Mouse (Mus musculus): Measurements from ENCODE around the gene AI661453. TPM values are rescaled to one million over a fixed set of nuclear protein-coding genes. Genes with fewer than 3 reads are reported as not detected.
A peak's percentile ranks its signal among the peaks of the same experiment; 100 is the strongest.
"Not testable (repeated sequence)": the region's sequence is repeated elsewhere in the genome, so short reads cannot be mapped to it uniquely, and the experiment has no call there.

AI661453 gene
- polyA plus RNA-seq, 1 experiment from 2014 or later: 0.27 TPM

DNA sequence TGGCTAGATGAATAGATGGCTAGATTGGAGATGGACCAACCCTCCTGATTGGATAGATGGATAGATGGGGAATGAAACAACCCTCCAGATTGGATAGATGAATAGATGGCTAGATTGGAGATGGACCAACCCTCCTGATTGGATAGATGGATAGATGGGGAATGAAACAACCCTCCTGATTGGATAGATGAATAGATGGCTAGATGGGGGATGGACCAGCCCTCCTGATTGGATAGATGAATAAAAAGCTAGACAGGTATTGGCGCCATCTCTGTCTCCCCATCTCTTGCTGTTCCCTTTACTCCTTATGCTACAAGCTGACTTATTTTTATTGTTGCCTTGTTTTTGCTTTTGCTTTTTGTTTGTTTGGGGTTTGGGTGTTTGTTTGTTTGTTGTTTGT is 13.8 kb upstream of the AI661453 start:
- H3K9me3 ChIP-seq; H3K27ac ChIP-seq (replicated peaks); H3K27me3 ChIP-seq (replicated peaks; ENCODE audit: low read depth, poor library complexity, severe bottlenecking); H3K4me1 ChIP-seq; H3K36me3 ChIP-seq (replicated peaks); DNase-seq (ENCODE audit: low spot score); H3K4me3 ChIP-seq: not testable (repeated sequence)
- WGBS: 90% methylated on average over 1 of the region's 1 CpGs

DNA sequence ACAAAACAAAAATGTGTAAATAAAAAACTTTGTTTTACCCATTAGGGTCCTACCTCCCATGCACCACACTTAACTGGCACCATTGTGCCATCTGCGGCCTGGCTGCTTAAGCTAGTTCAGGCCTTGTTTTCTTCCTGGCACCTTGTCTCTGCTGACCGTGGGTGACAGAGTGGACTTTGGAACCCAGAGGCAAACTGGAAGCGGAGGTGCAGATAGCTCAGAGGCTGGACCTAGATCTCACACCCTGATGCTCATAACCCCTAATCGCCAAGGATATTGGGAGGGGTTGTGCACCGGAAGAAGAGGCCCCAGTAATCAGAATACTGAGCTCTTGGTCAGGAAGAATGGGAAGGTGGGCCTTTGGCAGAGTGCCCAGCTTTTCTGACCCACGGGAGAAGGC is 12.2 kb upstream of the AI661453 start:
- H3K36me3 ChIP-seq (replicated peaks): no peaks in the 10 kb centered on the region
- WGBS: 85% methylated on average over 6 of the region's 6 CpGs
- peaks cover 16% of the 10 kb centered on the region for H3K4me1 ChIP-seq
- no peak for DNase-seq (ENCODE audit: low spot score)
- H3K9me3 ChIP-seq: no peaks in the 10 kb centered on the region
- no peak overlapping the region for H3K27ac ChIP-seq (replicated peaks)
- H3K4me3 ChIP-seq: no peak overlapping the region
- H3K27me3 ChIP-seq (replicated peaks; ENCODE audit: low read depth, poor library complexity, severe bottlenecking): no peaks in the 10 kb centered on the region; the same call in 1 of the 2 replicates

DNA sequence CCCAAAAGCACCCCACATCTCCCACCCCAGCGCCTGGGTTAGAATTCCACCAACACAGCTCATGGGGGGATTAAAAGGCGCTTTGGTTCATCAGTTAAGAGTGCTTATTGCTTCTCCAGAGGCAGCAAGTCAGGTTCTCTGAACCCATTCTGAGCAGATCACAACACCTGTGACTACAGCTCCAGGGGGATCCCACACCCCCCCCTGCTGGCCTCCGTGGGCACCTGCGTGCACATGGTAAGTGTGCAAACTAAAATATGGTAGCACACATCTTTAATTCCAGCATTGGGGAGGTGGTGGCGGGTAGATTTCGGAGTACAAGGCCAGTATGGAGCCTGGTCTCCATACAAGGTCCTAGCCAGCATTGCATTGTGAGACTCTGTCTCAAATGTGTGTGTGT is 9.1 kb upstream of the AI661453 start:
- peaks cover 12% of the 10 kb centered on the region; the same call in 1 of the 2 replicates for H3K27me3 ChIP-seq (replicated peaks; ENCODE audit: low read depth, poor library complexity, severe bottlenecking)
- H3K36me3 ChIP-seq (replicated peaks): no peaks in the 10 kb centered on the region
- H3K4me3 ChIP-seq: no peak overlapping the region
- peaks cover 18% of the 10 kb centered on the region for H3K4me1 ChIP-seq
- 66% methylated on average over 6 of the region's 6 CpGs for WGBS
- no peak overlapping the region for H3K27ac ChIP-seq (replicated peaks)
- DNase-seq (ENCODE audit: low spot score): no peak
- H3K9me3 ChIP-seq: no peaks in the 10 kb centered on the region

DNA sequence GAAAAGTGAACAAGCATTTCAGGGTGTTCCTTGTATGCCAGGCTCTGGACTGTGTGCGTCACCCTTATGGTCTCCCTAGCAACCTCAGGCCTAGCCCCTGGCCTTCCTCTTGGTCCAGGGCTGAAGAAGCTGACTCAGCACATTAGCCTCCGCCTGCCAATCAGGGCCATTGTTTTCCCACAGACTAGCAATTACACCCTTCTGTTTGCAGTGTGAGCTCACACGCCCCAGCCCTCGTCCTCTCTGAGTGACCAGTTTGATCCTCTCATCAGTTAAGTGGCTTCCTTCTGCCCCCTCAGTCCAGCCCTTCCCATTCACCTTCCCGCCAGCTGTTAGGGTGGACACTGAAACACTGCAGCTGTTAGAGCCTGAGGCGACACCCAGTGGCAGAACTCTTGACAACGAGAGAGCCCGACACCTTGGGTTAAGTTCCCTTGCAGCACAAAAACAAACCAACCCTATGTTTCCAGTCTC is 7.5 kb upstream of the AI661453 start:
- 9% methylated on average over 8 of the region's 8 CpGs for WGBS
- Histone ChIP-seq H3K4me1 (peaks cover 18% of the 10 kb centered on the region), H3K4me3 (0 out of 2 replicates have a peak overlapping the region, but pooled peaks have one; percentile 16), H3K9me3 (no peaks in the 10 kb centered on the region), H3K27ac (replicated peaks) (peak overlapping the region; percentile 19; the same call in 1 of the 2 replicates), H3K27me3 (replicated peaks; ENCODE audit: low read depth, poor library complexity, severe bottlenecking) (peaks cover 12% of the 10 kb centered on the region; the same call in 1 of the 2 replicates), H3K36me3 (replicated peaks) (no peaks in the 10 kb centered on the region)
- DNase-seq (ENCODE audit: low spot score): peak; percentile 74

DNA sequence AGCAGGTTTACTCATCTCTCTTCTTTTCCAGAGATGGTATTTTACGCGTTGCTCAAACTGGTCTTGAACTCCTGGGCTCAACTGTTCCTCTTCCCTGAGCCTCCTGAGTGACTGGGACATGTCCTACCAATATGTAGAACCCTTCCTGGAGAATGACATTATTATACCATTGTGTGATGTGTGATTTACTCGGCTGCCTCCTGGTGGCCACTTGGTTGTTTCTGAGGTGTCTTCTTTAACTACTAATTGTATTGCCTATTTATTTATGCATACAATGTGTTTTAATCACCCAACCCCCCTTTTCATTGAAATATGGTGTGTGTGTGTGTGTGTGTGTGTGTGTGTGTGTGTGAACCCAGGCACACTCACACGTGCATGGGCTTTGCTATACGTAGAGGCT is 5.6 kb upstream of the AI661453 start:
- WGBS: 64% methylated on average over 5 of the region's 5 CpGs
- Histone ChIP-seq H3K27me3 (replicated peaks; ENCODE audit: low read depth, poor library complexity, severe bottlenecking) (peaks cover 21% of the 10 kb centered on the region), H3K4me1 (peaks cover 18% of the 10 kb centered on the region), H3K36me3 (replicated peaks) (no peaks in the 10 kb centered on the region), H3K4me3 (no peak overlapping the region), H3K9me3 (no peaks in the 10 kb centered on the region), H3K27ac (replicated peaks) (no peak overlapping the region)
- no peak for DNase-seq (ENCODE audit: low spot score)

DNA sequence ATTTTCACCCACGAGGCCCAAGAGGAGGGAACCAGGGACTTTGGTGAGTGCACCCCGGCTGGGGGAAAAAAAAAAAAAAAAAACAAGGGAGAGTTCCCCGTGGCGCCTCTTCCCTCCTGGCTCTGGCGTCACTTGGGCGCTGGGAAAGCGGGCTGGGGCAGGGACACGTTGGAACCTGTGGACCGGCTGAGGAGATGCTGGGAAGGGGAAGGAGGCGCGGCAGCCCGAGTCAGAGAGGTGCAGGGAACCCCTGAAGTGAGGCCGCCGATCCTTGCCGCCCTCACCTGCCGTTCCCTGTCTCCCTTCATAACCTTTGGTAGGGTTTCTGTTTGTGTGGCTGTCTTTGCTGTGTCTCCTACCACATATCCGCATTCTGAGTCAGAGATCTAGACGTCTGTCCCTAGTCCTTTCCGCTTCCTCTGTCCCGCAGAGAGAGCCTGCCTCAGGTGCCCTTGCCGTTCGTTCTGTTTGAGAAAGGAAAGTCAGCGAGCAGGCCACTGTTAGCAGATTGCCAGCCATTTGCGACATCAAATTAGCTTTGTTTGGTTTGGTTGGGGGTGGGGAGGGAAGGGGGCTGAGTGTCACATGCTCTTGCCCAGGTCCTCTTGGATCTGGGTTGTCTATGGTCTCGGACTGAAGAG is 612 bp downstream of the AI661453 start, which contains the start of gene 1700001C19Rik:
TSS of gene 1700001C19Rik (minus strand) at position 470 of the 641 bp plus-strand sequence.
- Histone ChIP-seq H3K4me1 (peaks cover 44% of the 10 kb centered on the region), H3K36me3 (replicated peaks) (no peaks in the 10 kb centered on the region), H3K27me3 (replicated peaks; ENCODE audit: low read depth, poor library complexity, severe bottlenecking) (peaks cover 71% of the 10 kb centered on the region), H3K4me3 (peak within 1 kb of the TSS; percentile 56), H3K9me3 (no peaks in the 10 kb centered on the region), H3K27ac (replicated peaks) (peak within 1 kb of the TSS; percentile 71)
- under 1% methylated on average over 25 of the region's 25 CpGs for WGBS
- DNase-seq (ENCODE audit: low spot score): peak; percentile 47

DNA sequence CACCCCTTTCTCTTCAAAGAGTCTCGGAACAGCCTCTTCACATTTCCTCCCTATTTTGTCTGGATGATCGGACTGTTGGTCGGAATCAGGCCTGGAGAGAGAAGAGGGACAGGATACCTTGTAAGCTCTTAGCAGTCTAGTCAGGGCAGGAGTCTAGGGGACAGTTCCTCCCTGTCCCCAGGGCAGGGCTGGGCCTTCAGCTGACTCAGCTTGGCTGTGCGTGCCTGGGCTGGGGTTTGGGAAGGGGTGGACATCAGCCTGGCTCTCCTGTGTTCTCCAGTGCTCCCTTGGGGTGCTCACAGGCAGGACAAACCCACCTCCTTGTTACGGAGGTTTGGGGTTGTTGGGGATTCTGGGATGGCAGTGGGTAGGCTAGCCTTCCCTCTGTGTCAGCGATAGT is 2.2 kb downstream of the AI661453 start:
- 61% methylated on average over 6 of the region's 6 CpGs for WGBS
- peaks cover 77% of the 10 kb centered on the region for H3K27me3 ChIP-seq (replicated peaks; ENCODE audit: low read depth, poor library complexity, severe bottlenecking)
- no peak for DNase-seq (ENCODE audit: low spot score)

DNA sequence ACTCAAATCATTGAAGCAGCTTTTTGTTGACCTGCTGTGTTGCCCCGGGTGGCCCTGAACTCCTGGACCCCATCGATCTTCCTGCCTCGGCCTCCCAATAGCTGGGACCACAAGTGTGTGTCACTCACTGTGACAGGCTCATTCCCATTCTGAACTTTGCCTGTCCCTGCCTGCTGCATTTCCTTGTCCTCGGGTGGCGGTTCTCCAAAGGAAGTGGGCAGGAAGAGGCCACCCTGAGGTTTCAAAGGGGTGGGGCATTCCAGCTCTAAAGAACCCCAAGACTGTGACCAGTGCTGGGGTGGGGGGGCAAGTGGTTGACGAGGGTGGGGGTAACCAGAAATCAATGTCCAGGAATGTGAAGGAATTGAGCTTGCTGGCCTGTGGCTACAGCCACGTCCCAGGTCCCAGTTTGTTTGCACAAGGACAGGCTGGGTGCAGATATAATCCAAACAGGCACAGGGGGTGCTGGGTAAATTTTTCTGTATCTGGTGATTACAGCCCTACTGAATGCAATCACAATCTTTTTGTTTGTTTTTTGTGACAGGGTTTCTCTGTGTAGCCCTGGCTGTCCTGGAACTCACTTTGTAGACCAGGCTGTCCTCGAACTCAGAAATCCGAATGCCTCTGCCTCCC is 3.1 kb downstream of the AI661453 start:
- Histone ChIP-seq H3K9me3 (no peaks in the 10 kb centered on the region), H3K4me1 (peaks cover 49% of the 10 kb centered on the region)

More for the DNA sequence above, 2.2 kb downstream of the AI661453 start:
- no peaks in the 10 kb centered on the region for H3K36me3 ChIP-seq (replicated peaks)
- H3K4me1 ChIP-seq: peaks cover 49% of the 10 kb centered on the region
- no peaks in the 10 kb centered on the region for H3K9me3 ChIP-seq
- H3K27ac ChIP-seq (replicated peaks): no peak overlapping the region; the same call in 1 of the 2 replicates
- no peak overlapping the region for H3K4me3 ChIP-seq

DNA sequence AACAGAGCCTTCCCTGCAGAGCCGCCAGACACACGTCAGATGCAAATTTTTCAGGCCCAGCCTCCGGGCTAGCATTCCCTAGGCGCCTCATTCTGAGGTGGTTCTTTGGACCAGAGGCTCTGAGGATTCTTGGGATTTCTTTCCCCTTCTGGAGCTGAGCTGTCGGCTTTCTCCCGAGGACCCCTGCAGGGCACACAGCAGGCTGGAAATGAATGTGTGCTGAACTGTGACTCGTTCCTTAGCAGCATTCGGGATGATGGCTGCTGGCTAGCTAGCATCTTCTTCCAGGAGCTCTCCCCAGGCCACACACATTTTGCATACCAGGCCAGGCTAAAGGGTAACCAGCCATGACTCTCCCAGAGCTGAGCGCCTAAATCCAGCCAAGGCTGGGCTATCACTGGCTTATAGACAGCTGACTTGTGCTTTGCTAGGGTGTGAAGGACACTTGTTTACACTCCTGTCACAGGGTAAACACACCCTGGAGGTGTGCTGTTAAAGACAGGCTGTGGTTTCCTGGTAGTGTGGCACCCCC is 4.0 kb downstream of the AI661453 start:
- WGBS: 5% methylated on average over 9 of the region's 9 CpGs
- peaks cover 70% of the 10 kb centered on the region for H3K27me3 ChIP-seq (replicated peaks; ENCODE audit: low read depth, poor library complexity, severe bottlenecking)
- H3K27ac ChIP-seq (replicated peaks): peak overlapping the region; percentile 27; the same call in 1 of the 2 replicates
- H3K9me3 ChIP-seq: no peaks in the 10 kb centered on the region
- no peak overlapping the region for H3K4me3 ChIP-seq
- H3K36me3 ChIP-seq (replicated peaks): no peaks in the 10 kb centered on the region
- peak; percentile 42 for DNase-seq (ENCODE audit: low spot score)
- peaks cover 49% of the 10 kb centered on the region for H3K4me1 ChIP-seq

More for the DNA sequence above, 3.1 kb downstream of the AI661453 start:
- WGBS: 38% methylated on average over 9 of the region's 9 CpGs
- Histone ChIP-seq H3K4me3 (no peak overlapping the region), H3K27me3 (replicated peaks; ENCODE audit: low read depth, poor library complexity, severe bottlenecking) (peaks cover 77% of the 10 kb centered on the region), H3K36me3 (replicated peaks) (no peaks in the 10 kb centered on the region), H3K27ac (replicated peaks) (no peak overlapping the region)
- DNase-seq (ENCODE audit: low spot score): no peak

DNA sequence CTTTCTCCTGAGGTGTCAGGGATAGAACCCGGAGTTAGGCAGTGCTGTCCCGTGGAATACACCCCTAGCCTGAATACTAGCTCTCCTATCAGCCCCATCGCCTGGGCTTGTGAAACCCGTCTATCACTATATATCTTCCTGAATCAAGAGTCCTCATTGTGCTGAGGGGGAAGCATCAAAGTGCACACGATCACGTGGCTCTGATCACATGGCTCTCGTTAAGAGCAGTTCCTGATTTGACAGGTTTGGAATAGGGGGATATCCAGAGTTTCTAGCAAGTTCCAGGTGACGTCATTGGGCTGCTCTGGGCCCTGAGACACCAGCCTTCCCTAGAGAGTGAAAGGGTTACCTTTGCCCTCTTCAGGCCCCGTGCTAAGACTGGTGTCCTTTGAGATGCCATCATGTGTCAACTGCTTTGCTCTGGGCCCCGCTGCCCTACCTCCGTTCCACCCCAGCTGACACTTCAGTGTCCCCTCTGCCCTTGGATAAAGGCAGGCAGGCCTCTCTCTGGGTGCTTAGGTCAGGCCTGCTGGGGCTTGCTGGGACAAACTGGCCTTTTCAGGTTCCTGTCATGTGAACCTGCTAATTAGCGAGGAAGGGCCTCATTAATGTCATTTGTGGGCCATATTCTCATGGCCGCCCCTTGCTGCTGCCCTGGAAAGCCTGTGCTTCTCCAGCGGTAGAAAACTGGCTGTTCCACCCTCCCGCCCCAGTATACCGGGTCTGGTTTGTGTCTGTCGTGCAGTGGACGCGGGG is 5.1 kb downstream of the AI661453 start:
- H3K36me3 ChIP-seq (replicated peaks): no peaks in the 10 kb centered on the region
- DNase-seq (ENCODE audit: low spot score): peak; percentile 32
- no peaks in the 10 kb centered on the region for H3K9me3 ChIP-seq
- peaks cover 45% of the 10 kb centered on the region for H3K4me1 ChIP-seq
- WGBS: 63% methylated on average over 19 of the region's 19 CpGs
- peak overlapping the region; percentile 62; the same call in 1 of the 2 replicates for H3K27ac ChIP-seq (replicated peaks)
- peaks cover 61% of the 10 kb centered on the region for H3K27me3 ChIP-seq (replicated peaks; ENCODE audit: low read depth, poor library complexity, severe bottlenecking)
- no peak overlapping the region for H3K4me3 ChIP-seq

DNA sequence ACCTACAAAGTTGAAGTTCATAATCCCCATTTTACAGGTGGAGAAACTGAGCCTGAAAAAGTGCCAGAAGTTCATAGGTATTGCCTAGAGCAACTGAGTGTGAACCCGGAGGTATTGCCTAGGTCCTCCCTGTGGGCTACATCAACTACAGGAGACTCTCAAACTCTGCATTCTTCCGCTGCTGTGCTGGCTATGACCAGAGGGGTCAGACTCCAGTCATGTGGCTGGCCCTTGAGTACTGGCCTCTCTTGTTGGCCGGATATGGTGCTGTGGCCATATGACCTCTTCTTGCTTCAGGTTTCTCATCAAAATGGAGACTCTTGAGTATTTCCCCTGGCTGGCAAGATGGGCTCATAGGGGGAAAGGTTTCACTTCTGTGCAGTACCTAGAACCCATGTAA is 5.9 kb downstream of the AI661453 start:
- Histone ChIP-seq H3K27me3 (replicated peaks; ENCODE audit: low read depth, poor library complexity, severe bottlenecking) (peaks cover 53% of the 10 kb centered on the region), H3K9me3 (no peaks in the 10 kb centered on the region), H3K27ac (replicated peaks) (no peak overlapping the region), H3K36me3 (replicated peaks) (no peaks in the 10 kb centered on the region), H3K4me1 (peaks cover 37% of the 10 kb centered on the region), H3K4me3 (no peak overlapping the region)
- 76% methylated on average over 3 of the region's 3 CpGs for WGBS
- DNase-seq (ENCODE audit: low spot score): no peak

DNA sequence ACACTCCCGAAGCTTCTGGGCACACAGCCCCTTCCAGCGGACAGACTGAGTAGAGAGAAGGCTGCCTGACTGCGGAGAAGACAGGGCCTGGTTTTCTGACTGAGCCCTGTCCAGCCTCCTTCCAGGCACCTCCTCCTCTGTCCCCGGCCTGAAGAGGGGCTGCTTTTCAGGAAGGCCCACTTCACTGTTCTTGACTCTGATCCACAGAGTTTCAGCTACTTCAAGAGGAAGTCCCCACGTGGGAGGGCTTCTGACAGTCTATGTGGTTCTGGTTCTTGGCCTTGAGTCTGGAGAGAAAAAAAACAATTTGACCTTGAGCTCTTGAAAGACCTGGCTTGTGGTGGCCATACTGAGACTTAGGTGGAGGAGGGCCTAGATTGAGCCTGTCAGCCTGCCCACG is 7.7 kb downstream of the AI661453 start:
- no peak overlapping the region for H3K4me3 ChIP-seq
- no peak for DNase-seq (ENCODE audit: low spot score)
- 76% methylated on average over 6 of the region's 6 CpGs for WGBS
- peaks cover 43% of the 10 kb centered on the region for H3K4me1 ChIP-seq
- H3K27ac ChIP-seq (replicated peaks): no peak overlapping the region; the same call in 1 of the 2 replicates
- H3K9me3 ChIP-seq: no peaks in the 10 kb centered on the region
- H3K27me3 ChIP-seq (replicated peaks; ENCODE audit: low read depth, poor library complexity, severe bottlenecking): peaks cover 34% of the 10 kb centered on the region
- no peaks in the 10 kb centered on the region for H3K36me3 ChIP-seq (replicated peaks)

Data from embryonic facial prominence, embryonic 10.5 days (tissue).